Mouse (Mus musculus): Measurements from ENCODE around the gene Washc1.

- no peak for TF ChIP-seq CTCF (IDR thresholded peaks at IDR 0.05; ENCODE audit: extremely low read depth, insufficient read length, insufficient replicate concordance, low read depth, low read length)
- TF ChIP-seq POLR2A (IDR thresholded peaks at IDR 0.05; ENCODE audit: low read depth, low read length): no peak
Measured at GRCm38 (mm10) chr17:66120701-66121100, 9.4 kb downstream of the Washc1 start.

All from small intestine, adult 2 months (tissue).